Mouse (Mus musculus) c-Kit-negative CD71-positive TER-119-positive erythroid progenitor cells, embryonic 14.5 days (primary cell): Measurements from ENCODE around the gene Loxl3.

ENCODE experiments used
- DNase-seq: peaks from one replicate; pipeline ENCODE4 v3.0.0-alpha.2; 2013; ENCODE audit warnings: low read depth, low spot score

The Loxl3 gene

DNA sequence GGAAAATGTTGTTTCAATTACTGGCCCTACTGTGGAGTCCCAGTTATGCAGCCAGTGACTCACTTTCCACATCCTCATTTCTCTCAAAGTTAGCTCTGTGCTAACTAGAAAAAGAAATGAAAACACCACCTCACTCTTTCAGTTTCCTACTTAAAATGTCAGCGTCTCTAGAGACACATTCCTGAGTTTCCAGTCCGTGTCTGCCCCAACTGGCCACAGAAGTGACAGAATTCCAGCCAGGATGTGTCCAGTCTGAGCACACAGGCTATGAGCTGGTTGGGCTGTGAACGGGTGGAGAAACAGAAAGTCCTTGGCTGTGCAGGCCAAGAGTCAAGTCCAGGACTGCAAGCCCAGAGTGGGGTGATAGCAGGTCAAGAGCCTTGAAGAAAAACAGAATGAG, 16.8 kb upstream of the Loxl3 start:
- DNase-seq: no peak

DNA sequence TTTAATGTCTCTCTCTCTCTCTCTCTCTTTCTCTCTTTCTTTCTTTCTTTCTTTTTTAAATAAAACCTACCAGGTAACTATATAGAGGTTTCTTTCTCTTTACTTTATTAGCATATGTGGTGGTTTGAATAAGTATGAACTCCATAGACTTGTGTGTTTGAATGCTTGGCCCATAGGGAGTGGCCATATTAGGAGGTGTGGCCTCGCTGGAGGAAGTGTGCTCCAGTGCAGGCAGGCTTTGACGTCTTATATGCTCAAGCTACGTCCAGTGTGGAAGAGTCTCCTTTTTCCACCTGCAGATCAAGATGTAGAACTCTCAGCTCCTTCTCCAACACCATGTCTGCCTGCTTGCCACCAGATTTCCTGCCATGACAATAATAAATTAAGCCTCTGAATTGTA, 14.9 kb upstream of the Loxl3 start:
- DNase-seq: no peak

DNA sequence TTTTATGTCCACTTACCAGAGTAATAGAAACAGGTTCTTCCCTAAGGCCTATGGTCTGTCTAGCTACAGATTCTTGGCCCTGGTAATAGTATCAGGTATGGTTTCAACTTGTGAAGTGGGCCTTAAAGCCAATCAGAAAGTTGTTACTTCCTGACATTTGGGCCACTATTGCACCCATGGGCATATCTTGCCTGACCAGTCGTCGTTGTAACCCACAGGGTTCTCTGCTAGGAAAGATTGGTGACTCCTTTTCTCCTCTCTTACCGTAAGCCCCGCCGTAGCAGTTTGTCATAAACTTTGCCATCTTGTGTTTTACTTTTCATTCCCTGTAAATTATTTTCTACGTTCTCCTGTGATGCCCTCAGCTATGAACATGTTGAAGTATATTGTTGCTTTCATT, 13.9 kb upstream of the Loxl3 start:
- no peak for DNase-seq

DNA sequence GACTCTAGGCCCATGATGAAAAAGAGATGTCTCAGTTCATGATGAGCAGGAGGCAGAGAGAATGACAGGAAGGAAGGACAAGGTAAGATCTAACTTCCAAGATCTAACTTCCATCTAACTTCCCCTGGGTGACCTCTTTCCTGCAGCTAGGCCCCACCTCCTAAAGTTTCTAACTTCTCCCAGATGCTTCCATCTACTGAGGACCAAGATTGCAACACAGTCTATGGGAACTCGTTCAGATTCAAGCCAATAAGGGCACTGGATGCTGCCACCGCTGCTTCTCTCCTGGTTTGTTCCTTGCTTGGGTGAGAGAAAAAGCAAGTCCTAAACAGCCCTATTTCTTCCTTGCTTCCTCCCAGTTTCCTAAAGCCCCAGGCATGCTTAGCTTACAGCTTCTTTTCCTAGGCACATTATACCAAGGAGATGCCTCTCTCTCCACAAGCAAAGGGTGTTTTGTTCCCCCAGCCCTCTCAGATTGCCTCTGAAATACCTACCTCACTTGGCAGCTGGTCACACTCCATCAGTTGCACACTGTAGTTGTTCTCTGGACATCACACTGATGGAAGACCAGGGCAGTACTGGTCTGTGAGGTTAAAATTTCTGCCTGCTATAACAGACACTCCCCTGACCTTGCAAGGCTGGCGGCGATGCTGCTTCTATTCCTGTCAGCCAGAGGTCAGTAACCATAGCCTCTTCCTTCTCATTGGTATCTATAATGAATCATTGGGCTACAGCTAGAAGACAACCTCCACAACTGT, 13.0 kb upstream of the Loxl3 start:
- no peak for DNase-seq

DNA sequence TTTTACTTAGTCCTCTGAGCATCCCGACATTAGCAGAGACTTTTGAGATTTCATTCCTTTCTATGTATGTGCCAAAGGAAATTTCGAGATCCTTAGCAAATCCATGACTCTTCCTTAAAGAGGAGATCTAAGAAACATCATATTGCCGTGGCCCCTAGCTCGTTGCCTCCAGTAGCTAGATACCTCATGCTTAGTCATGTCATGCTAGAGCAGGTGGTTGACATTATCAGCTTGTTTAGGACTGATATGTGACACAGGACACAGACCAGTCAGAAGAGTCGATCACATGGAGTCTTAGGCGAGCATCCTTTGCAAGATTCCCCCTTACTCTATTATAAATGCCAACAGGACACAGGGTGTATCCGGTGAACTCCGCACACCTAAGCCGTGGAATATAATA, 11.0 kb upstream of the Loxl3 start:
- peak; percentile 57 for DNase-seq

DNA sequence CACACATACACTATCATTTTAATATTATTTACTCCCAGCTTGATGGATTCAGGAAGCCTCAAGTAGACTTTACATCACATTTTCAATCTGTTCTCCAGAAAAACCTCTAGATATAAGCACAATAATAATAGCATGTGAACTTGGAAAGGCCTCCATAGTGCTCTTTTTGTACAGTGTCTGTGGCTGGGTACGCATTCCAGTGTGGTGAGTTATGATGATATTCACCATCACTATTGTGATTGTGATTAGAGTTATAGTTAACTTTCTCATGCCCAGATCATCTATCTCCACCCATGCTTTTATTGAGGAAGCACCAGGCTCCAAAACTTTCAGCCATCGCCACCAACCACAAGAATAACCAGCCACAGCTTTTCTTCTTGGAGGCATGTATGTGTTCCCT, 10.2 kb upstream of the Loxl3 start:
- DNase-seq: no peak

DNA sequence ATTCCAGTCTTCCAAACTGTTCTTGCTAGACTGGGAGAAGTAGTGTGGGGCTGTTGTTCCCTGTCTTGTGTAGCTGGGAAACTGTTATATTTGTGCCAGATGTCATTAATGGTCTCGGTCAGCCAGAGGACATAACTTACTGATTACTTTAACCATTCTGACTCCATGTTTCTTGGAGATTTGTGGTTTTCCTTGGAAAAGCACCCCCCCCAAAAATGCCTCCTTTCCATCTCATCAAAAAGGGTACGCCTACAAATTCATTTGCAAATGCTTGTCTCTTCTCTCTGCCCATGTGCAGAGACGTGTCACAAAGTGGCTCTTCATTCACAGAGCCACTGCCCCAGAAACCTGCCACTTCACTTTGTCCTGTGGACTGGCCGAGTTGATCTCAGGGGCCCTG, 9.6 kb upstream of the Loxl3 start:
- no peak for DNase-seq

DNA sequence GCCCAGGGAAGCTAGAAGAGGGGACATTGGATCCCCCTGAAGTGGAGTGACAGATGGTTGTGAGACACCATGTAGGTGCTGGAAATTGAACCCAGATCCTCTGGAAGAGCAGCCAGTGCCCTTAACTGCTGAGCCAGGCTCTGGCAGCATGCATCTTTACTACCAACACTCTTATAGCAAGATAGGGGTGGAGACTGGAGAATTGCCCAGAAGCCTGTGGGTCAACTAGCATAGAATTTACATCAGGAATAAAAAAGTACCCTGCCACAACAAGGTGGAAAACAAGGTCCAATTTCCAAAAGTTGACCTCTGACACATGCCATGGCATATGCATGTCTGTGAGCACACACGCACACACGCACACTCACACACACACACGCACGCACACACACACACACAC, 8.8 kb upstream of the Loxl3 start:
- no peak for DNase-seq

DNA sequence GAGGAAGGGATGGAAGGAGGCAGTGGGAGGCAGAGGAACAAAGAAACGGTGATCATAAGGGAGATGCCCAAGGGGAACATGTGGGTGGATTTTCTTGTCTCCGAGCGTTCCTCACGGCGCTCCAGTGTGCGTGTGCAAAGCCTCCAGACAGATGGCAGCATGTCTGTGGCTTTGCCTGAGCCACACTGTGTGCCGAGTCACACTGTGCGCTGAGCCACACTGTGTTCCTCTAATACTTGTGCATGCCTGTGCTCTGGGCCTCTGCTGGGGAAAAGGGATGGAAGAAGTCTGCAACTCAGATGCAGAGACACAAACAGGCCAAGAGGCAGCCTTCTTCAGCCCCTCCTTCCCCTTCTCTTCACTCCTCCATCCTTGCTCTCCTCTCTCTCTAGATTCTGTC, 6.7 kb upstream of the Loxl3 start:
- DNase-seq: no peak

DNA sequence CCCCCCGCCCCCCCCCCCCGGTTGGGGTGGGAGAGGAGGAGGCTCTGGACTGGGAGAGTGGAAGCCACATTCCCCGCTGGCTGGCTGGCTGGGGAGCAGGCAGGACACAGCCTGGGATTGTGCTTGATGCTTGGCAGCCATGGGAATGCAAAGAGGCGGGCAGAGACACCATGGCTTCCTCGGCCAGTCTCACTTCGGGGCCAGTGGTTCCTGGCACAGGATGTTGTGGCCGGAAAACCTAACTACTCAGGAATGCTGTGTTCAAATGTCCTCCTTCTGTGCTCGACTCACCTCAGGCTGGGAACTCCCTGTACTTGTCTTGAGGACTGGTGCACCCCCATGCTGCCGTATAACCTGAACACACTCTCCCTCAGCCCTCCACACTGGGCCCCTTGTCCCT, 6.3 kb upstream of the Loxl3 start:
- DNase-seq: no peak

DNA sequence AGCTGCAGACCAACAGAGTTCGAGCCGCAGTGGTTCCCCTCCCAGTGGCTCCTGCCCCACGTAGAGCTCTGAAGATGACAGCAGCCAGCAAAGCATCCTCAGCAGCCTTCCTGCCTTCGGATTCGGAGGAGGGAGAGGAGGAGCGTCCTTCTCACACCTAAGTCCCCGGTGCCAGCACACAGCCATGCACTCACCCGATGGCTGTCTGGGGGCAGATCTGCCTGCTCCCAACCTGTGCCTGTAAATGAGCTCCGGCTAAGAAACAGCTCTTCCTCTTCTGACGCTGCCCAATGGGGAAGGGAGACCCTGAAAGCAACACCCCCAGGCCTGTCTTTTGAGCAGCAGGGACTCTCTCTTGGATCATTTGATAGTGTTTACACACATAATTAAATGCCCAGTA, 4.2 kb upstream of the Loxl3 start:
- no peak for DNase-seq

DNA sequence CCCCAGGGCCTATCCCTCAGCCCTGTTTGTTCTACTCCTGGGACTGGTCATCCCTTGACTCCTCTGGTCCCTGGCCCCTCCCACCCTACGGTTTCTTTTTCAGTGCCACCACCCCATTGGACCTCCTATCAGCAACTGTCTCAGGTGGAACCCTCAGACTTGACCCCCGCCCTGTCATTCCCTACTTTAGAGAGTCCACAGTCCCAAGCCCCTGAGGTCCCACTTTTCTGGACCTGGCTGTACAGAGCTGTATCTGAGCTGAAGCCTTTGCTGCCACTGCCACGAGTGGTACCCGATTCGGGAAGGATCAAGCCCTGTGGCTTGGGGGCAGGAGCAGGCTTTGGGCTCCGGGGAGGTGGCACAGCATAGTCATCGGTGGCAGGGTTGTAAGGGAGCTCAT, 2.9 kb upstream of the Loxl3 start:
- no peak for DNase-seq

DNA sequence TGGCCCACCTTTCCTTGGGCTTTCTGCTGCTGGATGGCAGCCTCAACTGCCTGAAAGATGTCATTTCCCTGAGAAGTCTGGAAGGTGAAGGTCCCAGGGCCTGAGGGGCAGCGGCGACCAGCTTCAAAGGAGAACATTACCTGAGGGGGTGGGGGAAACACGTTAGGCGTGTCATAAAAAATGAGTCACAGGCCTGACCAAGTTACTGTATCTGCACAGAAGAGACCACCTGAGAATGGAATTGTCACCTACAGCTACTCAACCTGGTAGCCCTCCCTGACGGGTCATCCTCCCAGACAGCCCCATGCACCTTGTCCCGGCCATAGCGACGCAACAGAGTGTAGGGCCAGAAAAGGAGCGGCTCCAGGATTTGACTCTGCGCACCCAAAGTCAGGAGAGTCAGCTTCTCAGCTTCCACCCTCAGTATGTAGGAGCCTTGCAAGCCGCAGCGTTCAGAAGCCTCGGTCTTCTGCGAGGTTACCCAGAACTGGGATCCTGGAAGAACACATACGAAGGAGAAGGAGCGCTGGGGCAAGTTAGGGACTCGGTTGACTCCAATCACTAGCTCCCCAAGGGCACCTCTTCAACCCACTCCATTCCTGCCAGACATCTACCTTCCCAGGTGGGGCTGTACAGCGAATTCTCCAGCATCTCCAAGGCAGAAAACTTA, 1.9 kb upstream of the Loxl3 start:
- no peak for DNase-seq

DNA sequence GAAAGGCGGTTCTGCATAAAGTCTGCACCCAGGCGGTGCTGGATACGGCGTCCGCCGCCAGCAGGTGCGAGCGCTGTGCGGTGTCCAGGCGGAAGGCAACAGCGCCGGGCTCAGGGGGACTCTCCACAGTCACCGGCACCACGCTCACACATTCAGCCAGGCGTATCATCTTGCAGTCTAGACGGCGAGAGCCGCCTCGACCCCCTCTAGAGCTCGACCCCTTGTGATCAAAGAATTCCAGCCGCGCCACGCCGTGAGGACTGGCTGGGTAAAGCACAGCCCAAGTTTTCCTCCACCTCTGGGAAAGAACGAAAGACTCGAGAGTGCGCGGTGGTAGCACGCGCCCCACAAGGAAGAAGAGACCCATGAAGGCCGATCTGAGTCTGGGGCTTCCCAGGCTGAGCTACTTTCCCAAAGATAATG, 1.2 kb upstream of the Loxl3 start:
- no peak for DNase-seq

DNA sequence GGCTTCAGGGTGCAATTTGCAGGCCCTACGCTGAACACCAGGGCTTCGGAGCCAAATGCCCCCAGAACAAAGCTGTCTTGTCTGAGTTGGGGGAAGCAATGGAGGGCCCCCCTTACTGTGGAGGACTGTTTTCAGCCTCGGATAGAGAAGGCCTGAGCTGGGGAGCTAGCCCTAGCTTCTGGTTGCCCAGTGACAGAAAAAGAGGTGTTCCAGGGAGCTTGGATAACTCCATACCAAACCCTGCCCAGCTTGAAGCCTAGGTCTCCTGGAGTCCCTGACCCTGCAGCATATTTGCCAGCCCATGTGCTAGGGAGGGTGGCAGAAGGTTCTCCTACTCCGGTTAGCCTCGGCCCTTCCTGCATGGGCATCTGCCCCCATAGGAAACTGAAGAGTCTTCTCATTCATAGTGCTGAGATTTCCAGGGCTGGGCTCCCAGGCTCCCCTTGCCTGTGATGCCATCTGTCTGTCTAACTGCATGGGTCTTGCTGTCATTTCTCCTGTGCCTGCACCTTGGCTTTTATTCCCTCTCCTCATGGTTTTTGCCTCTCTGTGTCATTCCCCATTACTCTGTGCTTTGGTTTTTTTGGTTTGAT, 586 bp downstream of the Loxl3 start:
- no peak for DNase-seq

DNA sequence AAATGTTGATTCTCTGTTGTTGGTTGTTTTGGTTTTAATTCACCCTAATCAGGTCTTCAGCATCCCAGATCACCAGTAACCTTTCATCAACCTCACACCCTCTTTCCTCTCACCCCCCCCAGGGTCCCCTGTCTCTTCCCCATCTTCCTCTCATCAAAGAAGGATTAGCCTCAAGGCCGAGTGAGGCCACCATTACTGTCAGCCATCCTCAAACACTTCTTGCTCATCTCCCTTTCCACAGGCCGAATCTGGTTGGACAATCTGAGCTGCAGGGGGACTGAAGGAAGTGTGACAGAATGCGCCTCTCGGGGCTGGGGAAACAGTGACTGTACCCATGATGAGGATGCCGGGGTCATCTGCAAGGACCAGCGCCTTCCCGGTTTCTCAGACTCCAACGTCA, 3.2 kb downstream of the Loxl3 start:
- DNase-seq: no peak

DNA sequence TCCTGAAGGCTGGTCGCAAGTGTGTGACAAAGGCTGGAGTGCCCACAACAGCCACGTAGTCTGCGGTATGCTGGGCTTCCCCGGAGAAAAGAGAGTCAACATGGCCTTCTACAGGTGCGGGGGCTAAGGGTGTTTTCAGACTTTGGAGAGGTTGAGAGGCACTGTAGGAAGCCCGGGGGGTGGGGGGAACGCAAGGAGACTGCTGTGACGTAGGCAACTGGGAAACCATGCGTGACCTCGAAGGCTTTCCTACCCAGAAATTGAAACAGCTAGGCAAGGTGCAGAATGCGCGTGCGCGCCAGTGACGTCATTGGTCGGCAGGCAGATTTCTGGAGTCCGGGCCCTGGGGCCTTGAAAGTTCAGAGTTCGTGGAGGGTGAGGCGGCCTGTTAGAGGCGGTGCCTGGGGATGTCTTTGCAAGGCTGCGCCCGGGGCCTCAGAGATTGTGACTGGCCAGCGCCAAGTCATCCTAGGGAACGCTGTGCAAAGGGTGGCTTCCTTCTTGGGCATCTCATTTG, 4.6 kb downstream of the Loxl3 start:
- peak; percentile 88 for DNase-seq

DNA sequence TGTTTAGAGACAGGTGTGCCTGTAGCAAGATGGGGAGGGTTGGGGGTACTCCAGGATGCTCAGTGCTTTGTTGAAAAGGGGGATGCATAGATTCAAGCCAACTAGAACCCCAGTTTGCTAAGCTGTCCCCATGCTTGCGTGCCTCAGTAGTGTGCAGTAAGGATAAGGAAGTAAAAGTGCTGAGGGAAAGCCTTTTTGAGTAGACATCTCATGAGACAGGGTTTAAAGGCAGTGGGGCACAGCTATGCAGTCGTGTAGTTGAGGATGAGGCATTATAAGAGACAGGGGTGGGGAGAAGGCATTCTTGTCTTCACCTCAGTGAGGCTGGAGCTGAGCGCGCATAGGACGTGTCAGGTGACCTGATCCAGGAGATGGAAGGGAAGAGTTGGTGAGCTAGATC, 6.6 kb downstream of the Loxl3 start:
- DNase-seq: no peak

DNA sequence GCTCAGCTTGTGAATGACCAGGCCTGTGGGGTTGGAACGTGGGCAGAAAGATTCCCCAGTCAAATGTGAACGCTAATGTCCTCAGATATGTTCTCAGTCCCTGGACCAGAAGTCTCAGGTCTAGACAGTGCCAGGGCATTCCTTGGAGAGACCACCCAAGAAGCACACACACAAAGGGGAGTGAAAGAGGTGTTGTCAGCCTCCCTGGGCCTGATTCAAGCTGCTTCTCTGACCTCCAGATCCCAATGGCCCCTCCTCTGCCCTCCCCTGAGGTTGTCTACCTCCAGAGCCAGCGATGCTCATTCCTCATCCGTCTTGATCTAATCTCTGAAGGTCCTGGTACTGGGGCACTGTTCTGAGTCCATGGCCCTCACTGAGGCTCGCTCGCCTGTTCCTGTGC, 9.6 kb downstream of the Loxl3 start:
- no peak for DNase-seq

DNA sequence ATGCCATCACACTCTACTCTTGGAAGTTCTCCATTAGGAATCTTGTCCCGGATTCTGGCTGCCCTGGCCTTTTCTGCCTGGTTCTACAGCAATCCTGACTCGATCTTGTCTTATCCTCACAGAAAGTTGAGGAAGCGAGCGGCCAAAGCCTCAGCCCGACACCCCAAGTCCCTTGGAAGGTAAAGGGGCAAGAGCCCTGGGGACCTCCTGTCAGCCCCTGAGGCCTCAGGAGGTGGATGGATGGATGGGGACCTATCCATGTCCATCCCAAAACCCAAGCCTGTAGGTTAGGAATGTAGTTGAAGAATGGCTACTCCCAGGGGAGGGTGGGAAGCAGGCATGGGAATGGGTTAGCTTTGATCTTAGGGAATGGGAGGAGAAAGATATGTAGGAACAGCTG, 10.0 kb downstream of the Loxl3 start:
- DNase-seq: no peak

DNA sequence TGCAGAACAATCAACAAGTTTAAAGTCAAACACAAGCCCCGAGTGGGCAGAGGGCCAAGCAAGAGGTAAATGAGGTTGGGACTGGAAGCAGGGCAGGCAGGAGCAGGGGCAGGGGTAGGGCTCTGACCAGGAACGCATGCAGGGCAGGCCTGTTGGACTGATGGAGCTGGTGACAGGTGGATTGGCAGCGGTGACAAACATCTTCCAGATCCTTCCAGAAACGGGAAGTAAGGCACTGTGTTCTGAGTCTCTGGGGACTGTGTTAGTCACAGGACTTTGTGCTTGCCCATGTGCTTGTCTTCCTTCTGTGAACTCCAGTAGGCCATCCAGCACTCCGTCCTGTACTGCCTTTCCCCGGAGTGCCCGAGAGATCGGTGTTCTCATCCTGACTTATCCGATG, 10.8 kb downstream of the Loxl3 start:
- no peak for DNase-seq

DNA sequence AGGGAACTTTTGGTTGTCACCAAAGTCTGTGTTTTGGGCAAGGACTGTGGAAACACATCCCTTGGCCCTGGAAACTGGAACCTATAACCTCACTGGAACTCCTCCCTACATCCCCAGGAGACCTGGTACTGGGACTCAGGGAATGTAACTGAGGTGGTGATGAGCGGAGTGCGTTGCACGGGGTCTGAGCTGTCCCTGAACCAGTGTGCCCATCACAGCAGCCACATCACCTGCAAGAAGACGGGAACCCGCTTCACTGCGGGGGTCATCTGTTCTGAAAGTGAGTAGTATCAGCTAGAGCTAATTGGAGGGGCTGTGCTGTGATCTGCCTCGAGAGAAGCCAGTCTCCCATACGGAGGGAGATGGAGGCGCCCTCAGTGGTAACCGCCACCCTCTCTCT, 15.4 kb downstream of the Loxl3 start:
- no peak for DNase-seq
